Mouse (Mus musculus) small intestine, adult 2 months (tissue): Measurements from ENCODE around the gene Nfya.

Experiments
- CTCF ChIP-seq: fragments of 200-500 bp; IDR thresholded peaks from 2 replicates; pipeline ENCODE4 v1.5.1; 2012; ENCODE audit warnings: low read depth, mild to moderate bottlenecking, control low read depth, inconsistent platforms, low read length, moderate library complexity, mixed read lengths; ENCODE audit not compliant: insufficient replicate concordance, insufficient read length; ENCODE audit errors: extremely low read depth
- POLR2A ChIP-seq: fragments of 200-500 bp; IDR thresholded peaks from 2 replicates; pipeline ENCODE4 v1.6.1; 2012; ENCODE audit warnings: low read depth, mild to moderate bottlenecking, control low read depth, inconsistent platforms, low read length, moderate library complexity

DNA sequence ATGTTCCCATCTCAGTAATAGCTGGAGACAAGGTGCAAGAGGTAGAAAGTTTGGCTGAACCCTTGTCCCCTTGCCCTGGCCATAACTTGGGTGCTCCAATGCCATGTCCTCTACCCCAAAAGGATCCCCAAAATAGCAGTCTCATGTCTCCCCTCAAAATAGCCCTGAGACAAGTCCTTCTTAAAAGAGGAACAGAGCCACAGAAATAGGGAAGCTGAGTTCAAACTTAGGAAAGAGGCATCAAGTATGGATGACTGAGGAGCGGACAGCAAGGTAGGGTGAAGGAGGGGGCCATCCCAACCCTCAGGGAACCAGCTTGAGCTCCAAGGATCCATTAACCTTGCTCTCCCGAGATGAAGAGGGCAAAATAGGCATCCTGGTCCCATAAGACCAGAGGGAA, 62.4 kb downstream of the Nfya start:
- TF ChIP-seq POLR2A (no peak), CTCF (no peak)
